Mouse (Mus musculus) kidney, adult 2 months (tissue): ENCODE data around the gene Frmd4a. TPM values are rescaled to one million over a fixed set of nuclear protein-coding genes. Genes with fewer than 3 reads are reported as not detected.

ENCODE experiments used
- DNase-seq: peaks from one replicate; pipeline ENCODE4 v3.0.0; 2021
- H3K27ac ChIP-seq: fragments of 200-500 bp; 2 replicates; pipeline ENCODE4 v1.5.1; 2012; ENCODE audit warnings: low read depth, low read length, control low read depth, inconsistent platforms; ENCODE audit not compliant: insufficient read depth
- H3K27me3 ChIP-seq: fragments of 200-500 bp; replicated peaks from 2 replicates; pipeline ENCODE4 v1.6.1; 2012; ENCODE audit warnings: mild to moderate bottlenecking, moderate library complexity, low read length, inconsistent platforms; ENCODE audit not compliant: control insufficient read depth, insufficient read depth
- H3K36me3 ChIP-seq: fragments of 200-500 bp; 2 replicates; pipeline ENCODE4 v1.6.1; 2012; ENCODE audit warnings: mild to moderate bottlenecking, moderate library complexity, low read length, inconsistent platforms; ENCODE audit not compliant: control insufficient read depth, insufficient read depth
- H3K4me1 ChIP-seq: fragments of 200-500 bp; 2 replicates; pipeline ENCODE4 v1.6.1; 2011; ENCODE audit warnings: low read length; ENCODE audit not compliant: control insufficient read depth, insufficient read depth
- H3K4me3 ChIP-seq: fragments of 200-500 bp; 2 replicates; pipeline ENCODE4 v1.5.1; 2011; ENCODE audit warnings: mild to moderate bottlenecking, low read depth, low read length, control low read depth; ENCODE audit not compliant: insufficient read depth
- CTCF ChIP-seq: fragments of 200-500 bp; conservative IDR thresholded peaks from 2 replicates; pipeline ENCODE4 v1.5.1; 2011; ENCODE audit warnings: low read depth, mild to moderate bottlenecking, control low read depth, low read length, moderate library complexity, mixed read lengths; ENCODE audit not compliant: insufficient read depth, insufficient read length
- POLR2A ChIP-seq: fragments of 200-500 bp; IDR thresholded peaks from one replicate; pipeline ENCODE4 v1.6.1; 2011; ENCODE audit warnings: low read depth, low read length, control low read depth
- WGBS: fragments of 180-500 bp; shearing (Covaris S2); methylation state at CpG from one replicate; pipeline ENCODE4 v1.1.7; 2018; 5-methylcytosine and 5-hydroxymethylcytosine counted together
- polyA plus RNA-seq: library from polyadenylated mRNA; depleted of rRNA; stranded (reverse); fragments of >200 nt; gene quantifications from 2 replicates; pipeline ENCODE4 v1.2.3, GENCODE M21; 2012

The Frmd4a gene
- polyA plus RNA-seq, 1 experiment, result 5.8 TPM

DNA sequence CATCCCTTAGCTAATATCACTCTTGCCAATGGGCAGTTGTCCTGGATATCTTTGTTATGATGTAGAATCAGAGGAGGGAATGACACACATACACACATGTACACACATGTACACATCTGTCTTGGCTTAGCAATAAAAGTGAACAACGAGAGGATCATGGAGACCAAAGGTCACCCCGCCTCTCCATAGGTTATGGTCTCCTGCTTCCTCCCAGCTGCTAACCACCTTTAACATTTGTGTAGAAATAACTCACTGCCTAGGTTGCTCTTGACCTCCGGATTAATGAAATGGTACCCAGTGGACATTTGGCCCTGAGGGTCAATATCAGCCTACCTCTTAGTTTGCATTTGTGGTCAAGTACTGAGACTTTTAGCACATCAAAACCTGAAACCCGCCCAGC, 523.8 kb downstream of the Frmd4a start:
- no peaks in the 10 kb centered on the region for H3K27me3 ChIP-seq
- no peak overlapping the region for H3K4me3 ChIP-seq
- H3K4me1 ChIP-seq, result no peaks in the 10 kb centered on the region
- H3K36me3 ChIP-seq, result no peaks in the 10 kb centered on the region
- WGBS, result 56% methylated on average over 4 of the region's 4 CpGs
- no peak for TF ChIP-seq POLR2A
- TF ChIP-seq CTCF, result no peak
- DNase-seq, result no peak
- no peak overlapping the region for H3K27ac ChIP-seq

DNA sequence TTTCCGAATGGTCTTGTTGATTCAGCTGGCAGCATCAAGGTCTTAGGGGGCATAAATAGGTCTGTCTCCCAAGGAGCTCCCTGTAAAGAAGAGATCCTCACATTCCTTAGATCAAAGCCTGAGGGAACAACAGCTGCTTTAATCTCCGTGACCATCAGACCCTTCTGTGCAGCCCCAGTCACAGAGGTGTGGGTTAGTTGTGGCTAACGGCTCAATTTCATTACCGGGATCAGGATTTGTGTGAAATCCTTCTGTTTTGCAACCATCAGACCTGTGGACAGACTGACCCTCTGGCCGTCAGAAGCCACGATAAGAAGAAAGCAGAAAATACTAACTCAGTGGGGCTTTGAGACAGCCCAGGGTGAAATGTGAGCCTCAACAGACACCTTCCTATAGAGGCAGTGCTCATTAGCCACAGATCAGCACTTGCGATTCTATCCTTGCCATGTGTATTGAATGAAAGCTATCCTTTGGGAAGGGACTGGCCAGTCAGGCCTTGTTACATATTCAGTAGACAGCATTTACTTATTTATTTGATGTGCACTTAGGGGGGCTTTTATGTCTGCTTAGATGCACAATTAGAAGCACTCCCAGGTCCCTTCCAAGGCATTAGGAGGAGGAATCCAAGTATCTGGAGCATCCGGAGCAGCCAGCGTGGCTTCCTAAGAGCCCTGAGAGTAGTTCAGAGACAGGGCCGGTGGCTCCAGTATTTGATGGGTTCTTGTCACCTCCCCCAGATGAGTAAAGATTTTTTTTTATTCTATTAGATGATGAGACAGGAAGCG, 524.5 kb downstream of the Frmd4a start:
- no peak for DNase-seq
- Histone ChIP-seq H3K36me3 (no peaks in the 10 kb centered on the region), H3K4me3 (no peak overlapping the region), H3K27ac (no peak overlapping the region), H3K27me3 (no peaks in the 10 kb centered on the region), H3K4me1 (no peaks in the 10 kb centered on the region)
- TF ChIP-seq CTCF, result no peak
- TF ChIP-seq POLR2A, result no peak
- 69% methylated on average over 11 of the region's 11 CpGs for WGBS

GRCm38 (mm10) chr2:4542629-4543416, 525.3 kb downstream of the Frmd4a start:
- Histone ChIP-seq H3K4me1 (no peaks in the 10 kb centered on the region), H3K27ac (no peak overlapping the region), H3K36me3 (no peaks in the 10 kb centered on the region), H3K27me3 (no peaks in the 10 kb centered on the region), H3K4me3 (no peak overlapping the region)
- whole genome bisulfite sequencing, result 50% methylated on average over 11 of the region's 11 CpGs
- TF ChIP-seq POLR2A, result no peak
- TF ChIP-seq CTCF, result no peak
- peak; percentile 54 for DNase-seq

DNA sequence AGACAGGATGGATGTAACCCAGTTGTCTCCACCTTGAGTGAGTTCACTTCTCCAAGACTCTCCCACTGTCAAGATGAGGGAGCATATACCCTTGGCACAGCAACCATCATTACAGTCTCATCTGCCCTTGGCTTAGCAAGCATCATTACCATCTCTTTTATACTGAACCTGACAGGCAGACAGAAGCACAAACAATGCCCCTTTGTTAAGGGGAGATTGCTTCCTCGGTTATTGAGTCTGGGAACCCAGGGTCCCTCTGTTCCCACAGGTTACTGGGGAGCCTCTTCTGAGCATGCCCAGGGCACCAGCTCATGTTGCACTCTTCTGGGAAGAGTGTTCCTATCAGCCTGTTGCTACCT, 525.9 kb downstream of the Frmd4a start:
- no peaks in the 10 kb centered on the region for H3K4me1 ChIP-seq
- 81% methylated on average over 1 of the region's 1 CpGs for WGBS
- H3K27ac ChIP-seq, result no peak overlapping the region
- no peaks in the 10 kb centered on the region for H3K36me3 ChIP-seq
- TF ChIP-seq POLR2A (no peak), CTCF (no peak)
- H3K27me3 ChIP-seq, result no peaks in the 10 kb centered on the region
- H3K4me3 ChIP-seq, result no peak overlapping the region
- DNase-seq, result no peak

DNA sequence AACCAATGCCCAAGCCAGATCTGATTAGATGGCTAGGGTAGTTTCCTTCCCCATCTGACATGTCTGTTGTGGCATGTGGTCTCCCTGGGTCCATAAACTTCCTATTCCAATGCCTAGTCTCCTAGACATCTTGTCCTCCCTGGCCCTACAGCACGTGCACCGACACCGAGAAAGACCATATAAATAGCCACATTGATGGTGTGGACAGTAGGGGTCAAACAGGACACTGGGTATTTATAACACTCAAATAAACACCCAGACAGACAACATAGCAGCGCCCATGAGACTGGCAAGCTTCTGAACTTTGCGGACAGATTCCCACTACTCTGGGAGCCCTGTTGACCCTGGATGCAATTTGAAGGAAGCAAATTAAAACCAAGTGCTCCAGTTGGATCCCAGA, 526.8 kb downstream of the Frmd4a start:
- H3K27me3 ChIP-seq, result no peaks in the 10 kb centered on the region
- no peak for TF ChIP-seq POLR2A
- no peak for TF ChIP-seq CTCF
- H3K4me1 ChIP-seq, result no peaks in the 10 kb centered on the region
- H3K4me3 ChIP-seq, result no peak overlapping the region
- DNase-seq, result no peak
- H3K36me3 ChIP-seq, result no peaks in the 10 kb centered on the region
- WGBS, result 88% methylated on average over 5 of the region's 5 CpGs
- H3K27ac ChIP-seq, result no peak overlapping the region

GRCm38 (mm10) chr2:4545261-4545660, 527.7 kb downstream of the Frmd4a start:
- DNase-seq, result no peak
- H3K27ac ChIP-seq, result no peak overlapping the region
- H3K4me1 ChIP-seq, result no peaks in the 10 kb centered on the region
- no peak overlapping the region for H3K4me3 ChIP-seq
- WGBS, result 95% methylated on average over 6 of the region's 6 CpGs
- no peaks in the 10 kb centered on the region for H3K36me3 ChIP-seq
- TF ChIP-seq POLR2A (no peak), CTCF (no peak)
- no peaks in the 10 kb centered on the region for H3K27me3 ChIP-seq

- WGBS, result 36% methylated on average over 5 of the region's 5 CpGs
- no peak overlapping the region for H3K4me3 ChIP-seq
- no peak for TF ChIP-seq POLR2A
- peak overlapping the region; percentile 24; the same call in 1 of the 2 replicates for H3K27ac ChIP-seq
- H3K27me3 ChIP-seq, result no peaks in the 10 kb centered on the region
- no peaks in the 10 kb centered on the region for H3K4me1 ChIP-seq
- DNase-seq, result peak; percentile 73
- no peaks in the 10 kb centered on the region for H3K36me3 ChIP-seq
Observed at GRCm38 (mm10) chr2:4547003-4547662, 529.6 kb downstream of the Frmd4a start.
